Mouse (Mus musculus) embryonic fibroblast, embryonic 13.5 days (primary cell): ENCODE results near the gene Shoc2.

ENCODE experiments used
- CTCF ChIP-seq: IDR thresholded peaks from 2 replicates; pipeline ENCODE4 v1.5.1; 2011; ENCODE audit warnings: mild to moderate bottlenecking, control low read depth, low read length, moderate library complexity, borderline replicate concordance; ENCODE audit not compliant: insufficient read depth
- POLR2A ChIP-seq: IDR thresholded peaks from 2 replicates; pipeline ENCODE4 v1.6.1; 2011; ENCODE audit warnings: low read depth, mild to moderate bottlenecking, control low read depth, low read length, moderate library complexity

- TF ChIP-seq CTCF (no peak), POLR2A (no peak)
Measured at GRCm38 (mm10) chr19:53990538-53990937, 46.4 kb downstream of the Shoc2 start.
